Mouse (Mus musculus): ENCODE data around the gene Glp2r. TPM values are rescaled to one million over a fixed set of nuclear protein-coding genes. Genes with fewer than 3 reads are reported as not detected.

The Glp2r gene
- polyA plus RNA-seq, 1 experiment from 2014 or later = not detected

GRCm38 (mm10) chr11:67672140-67672539 lies 98.8 kb downstream of the Glp2r start:
- Histone ChIP-seq H3K9ac (no peak overlapping the region), H3K4me1 (peaks cover 13% of the 10 kb centered on the region; the same call in 1 of the 2 replicates), H3K4me2 (no peak overlapping the region), H3K36me3 (ENCODE audit: poor library complexity, severe bottlenecking) (no peaks in the 10 kb centered on the region), H3K27me3 (no peaks in the 10 kb centered on the region), H3K9me3 (replicated peaks) (no peaks in the 10 kb centered on the region), H3K4me3 (no peak overlapping the region), H3K27ac (no peak overlapping the region)
- no peak for ATAC-seq
- WGBS = 71% methylated on average over 5 of the region's 5 CpGs

DNA sequence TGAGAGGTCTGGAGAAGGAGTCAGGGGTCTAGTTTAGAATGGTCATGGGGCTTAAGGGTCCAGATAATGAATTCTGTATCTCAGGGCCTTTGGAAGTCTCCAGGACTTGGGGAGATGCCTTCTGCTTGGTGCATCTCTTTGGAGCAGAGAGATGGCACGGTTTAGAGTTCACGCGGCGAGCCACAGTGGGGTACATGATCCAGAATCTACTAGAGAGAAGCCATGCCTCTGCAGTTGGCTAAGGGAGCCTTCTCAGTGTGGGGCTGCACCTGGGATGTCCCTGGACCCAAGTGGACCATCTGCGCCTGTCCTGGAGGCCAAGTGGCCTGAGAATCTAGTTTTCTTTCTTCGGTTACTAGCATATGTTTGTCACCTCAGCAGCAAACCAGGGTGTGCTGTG lies 100.9 kb downstream of the Glp2r start:
- no peak overlapping the region for H3K27ac ChIP-seq
- no peaks in the 10 kb centered on the region for H3K27me3 ChIP-seq
- no peak overlapping the region for H3K4me2 ChIP-seq
- H3K4me3 ChIP-seq = no peak overlapping the region
- H3K36me3 ChIP-seq (ENCODE audit: poor library complexity, severe bottlenecking) = no peaks in the 10 kb centered on the region
- no peak for ATAC-seq
- WGBS = 95% methylated on average over 6 of the region's 6 CpGs
- no peaks in the 10 kb centered on the region for H3K9me3 ChIP-seq (replicated peaks)
- no peak overlapping the region for H3K9ac ChIP-seq
- H3K4me1 ChIP-seq = peaks cover 13% of the 10 kb centered on the region; the same call in 1 of the 2 replicates

- Histone ChIP-seq H3K4me2 (no peak overlapping the region), H3K9me3 (replicated peaks) (no peaks in the 10 kb centered on the region), H3K36me3 (ENCODE audit: poor library complexity, severe bottlenecking) (no peaks in the 10 kb centered on the region), H3K4me1 (peaks cover 13% of the 10 kb centered on the region; the same call in 1 of the 2 replicates), H3K4me3 (no peak overlapping the region), H3K27me3 (no peaks in the 10 kb centered on the region), H3K27ac (no peak overlapping the region), H3K9ac (no peak overlapping the region)
- 84% methylated on average over 3 of the region's 3 CpGs for WGBS
- ATAC-seq = no peak
Observed at GRCm38 (mm10) chr11:67668460-67669007, 102.4 kb downstream of the Glp2r start.

DNA sequence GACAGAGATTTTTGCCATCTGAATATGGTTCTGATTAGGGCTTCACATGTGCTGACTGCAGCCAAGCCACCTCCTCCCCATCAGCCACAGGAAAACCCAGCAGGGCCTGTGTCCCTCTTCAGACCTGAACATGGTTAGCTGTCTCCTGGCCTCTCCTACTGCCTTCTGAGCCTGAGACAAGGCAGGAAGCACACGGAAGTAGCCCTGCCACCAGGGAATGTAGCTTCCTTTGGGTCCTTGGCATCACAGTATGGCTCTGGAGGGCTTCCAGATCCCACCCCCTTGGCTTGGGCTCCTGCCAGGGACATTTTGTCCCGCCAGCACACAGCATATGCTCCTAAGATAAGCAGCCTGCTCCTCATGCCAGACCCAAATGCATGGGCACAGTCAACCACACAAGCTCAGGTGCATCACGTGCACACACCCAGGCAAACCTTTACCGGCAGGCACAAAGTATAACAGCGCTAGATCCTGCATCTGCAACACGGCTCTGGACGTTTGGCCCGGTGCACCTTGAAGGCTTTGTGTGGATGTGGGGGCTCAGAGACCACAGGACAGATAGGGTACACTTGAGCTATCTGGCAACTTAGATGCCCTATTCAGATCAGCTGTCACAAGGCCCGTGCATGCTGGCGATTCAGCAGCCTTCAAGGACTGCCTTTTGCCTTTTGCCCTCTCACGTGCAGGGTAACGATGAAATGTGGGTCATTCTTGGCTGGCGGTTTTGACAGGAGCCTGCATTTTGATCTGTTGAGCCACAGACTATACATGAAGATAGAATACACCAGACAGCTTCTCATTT lies 103.2 kb downstream of the Glp2r start:
- H3K36me3 ChIP-seq (ENCODE audit: poor library complexity, severe bottlenecking) = no peaks in the 10 kb centered on the region
- WGBS = 77% methylated on average over 13 of the region's 13 CpGs
- no peaks in the 10 kb centered on the region for H3K9me3 ChIP-seq (replicated peaks)
- no peak overlapping the region for H3K4me3 ChIP-seq
- H3K4me2 ChIP-seq = no peak overlapping the region
- ATAC-seq = peak; percentile 76
- H3K27me3 ChIP-seq = no peaks in the 10 kb centered on the region
- no peak overlapping the region; the same call in 1 of the 2 replicates for H3K27ac ChIP-seq
- H3K4me1 ChIP-seq = peaks cover 13% of the 10 kb centered on the region; the same call in 1 of the 2 replicates
- H3K9ac ChIP-seq = no peak overlapping the region

DNA sequence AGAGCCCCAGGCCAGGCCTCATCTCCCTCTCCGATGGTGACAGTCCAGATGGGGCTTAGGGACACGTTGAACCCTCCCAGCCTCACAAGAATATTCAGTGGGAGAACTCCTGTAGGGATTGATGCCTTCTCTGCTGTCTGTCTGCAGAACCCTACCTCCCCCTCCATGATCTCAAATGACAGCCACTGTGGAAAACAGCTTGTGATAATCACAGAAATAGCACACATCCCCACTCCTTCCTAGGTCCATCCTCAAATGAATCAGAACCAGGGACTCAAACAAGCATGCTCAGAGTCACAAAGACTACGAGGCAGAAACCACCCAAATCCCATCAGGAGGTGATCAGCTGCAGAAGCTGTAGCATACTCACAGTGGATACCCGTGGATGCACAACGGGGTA lies 104.8 kb downstream of the Glp2r start:
- peaks cover 13% of the 10 kb centered on the region; the same call in 1 of the 2 replicates for H3K4me1 ChIP-seq
- H3K4me2 ChIP-seq = no peak overlapping the region
- ATAC-seq = no peak
- H3K27me3 ChIP-seq = no peaks in the 10 kb centered on the region
- H3K27ac ChIP-seq = no peak overlapping the region
- no peaks in the 10 kb centered on the region for H3K36me3 ChIP-seq (ENCODE audit: poor library complexity, severe bottlenecking)
- H3K9me3 ChIP-seq (replicated peaks) = no peaks in the 10 kb centered on the region
- no peak overlapping the region for H3K9ac ChIP-seq
- WGBS = 79% methylated on average over 5 of the region's 5 CpGs
- no peak overlapping the region for H3K4me3 ChIP-seq

DNA sequence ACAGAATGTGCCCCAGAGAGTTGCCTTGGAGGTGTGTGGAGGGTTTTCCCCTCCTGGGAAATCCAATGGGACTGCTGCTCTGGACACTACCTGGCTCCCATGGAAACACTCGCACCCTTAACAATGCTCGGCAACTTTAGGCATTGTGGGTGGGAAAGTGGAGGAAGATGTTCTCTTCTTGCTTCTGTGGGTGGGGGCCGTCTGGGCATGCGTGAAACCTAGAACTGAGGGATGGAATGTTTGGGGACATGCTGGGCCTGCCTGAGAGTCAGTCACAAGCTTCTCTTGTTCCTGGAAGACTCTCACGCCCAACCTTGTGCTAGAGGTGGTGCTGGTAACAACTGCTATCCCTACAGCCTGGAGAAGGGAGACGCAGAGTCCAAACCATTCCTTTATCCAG lies 106.0 kb downstream of the Glp2r start:
- Histone ChIP-seq H3K9me3 (replicated peaks) (no peaks in the 10 kb centered on the region), H3K4me2 (no peak overlapping the region), H3K4me3 (no peak overlapping the region), H3K4me1 (peaks cover 13% of the 10 kb centered on the region; the same call in 1 of the 2 replicates), H3K9ac (no peak overlapping the region), H3K27me3 (no peaks in the 10 kb centered on the region), H3K27ac (no peak overlapping the region), H3K36me3 (ENCODE audit: poor library complexity, severe bottlenecking) (no peaks in the 10 kb centered on the region)
- 83% methylated on average over 6 of the region's 6 CpGs for WGBS
- ATAC-seq = no peak

GRCm38 (mm10) chr11:67664261-67664660 lies 106.7 kb downstream of the Glp2r start:
- Histone ChIP-seq H3K27ac (no peak overlapping the region), H3K4me3 (no peak overlapping the region), H3K4me1 (peaks cover 13% of the 10 kb centered on the region; the same call in 1 of the 2 replicates), H3K36me3 (ENCODE audit: poor library complexity, severe bottlenecking) (no peaks in the 10 kb centered on the region), H3K9ac (no peak overlapping the region), H3K4me2 (no peak overlapping the region), H3K9me3 (replicated peaks) (no peaks in the 10 kb centered on the region), H3K27me3 (no peaks in the 10 kb centered on the region)
- no peak for ATAC-seq
- 88% methylated on average over 3 of the region's 3 CpGs for WGBS

DNA sequence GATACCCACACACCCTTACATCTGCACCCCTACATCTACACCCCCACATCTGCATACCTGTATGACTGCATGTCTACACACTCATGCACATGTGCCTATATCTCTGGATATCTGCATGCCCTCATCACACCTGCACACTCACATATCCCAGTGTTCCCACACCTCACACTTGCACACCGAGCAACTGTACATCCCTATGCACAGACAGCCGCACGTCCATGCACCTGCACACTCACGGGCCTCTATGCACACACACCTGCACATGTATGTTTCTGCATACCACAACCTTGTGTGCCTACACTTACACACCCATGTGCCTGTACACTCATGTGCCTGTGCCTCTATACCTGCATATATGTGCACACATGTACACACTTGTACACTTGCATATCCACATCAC lies 107.5 kb downstream of the Glp2r start:
- H3K4me1 ChIP-seq = peaks cover 11% of the 10 kb centered on the region; the same call in 1 of the 2 replicates
- no peak overlapping the region for H3K4me3 ChIP-seq
- no peak for ATAC-seq
- no peak overlapping the region for H3K4me2 ChIP-seq
- no peaks in the 10 kb centered on the region for H3K27me3 ChIP-seq
- no peak overlapping the region for H3K9ac ChIP-seq
- H3K27ac ChIP-seq = no peak overlapping the region
- H3K9me3 ChIP-seq (replicated peaks) = no peaks in the 10 kb centered on the region
- no peaks in the 10 kb centered on the region for H3K36me3 ChIP-seq (ENCODE audit: poor library complexity, severe bottlenecking)
- 95% methylated on average over 4 of the region's 4 CpGs for WGBS

GRCm38 (mm10) chr11:67661465-67661864 lies 109.5 kb downstream of the Glp2r start:
- H3K27ac ChIP-seq = no peak overlapping the region
- H3K4me1 ChIP-seq = 0 out of 2 replicates have a peak, but pooled peaks cover 6% of the 10 kb centered on the region
- H3K9ac ChIP-seq = no peak overlapping the region
- no peaks in the 10 kb centered on the region for H3K36me3 ChIP-seq (ENCODE audit: poor library complexity, severe bottlenecking)
- no peak overlapping the region for H3K4me2 ChIP-seq
- WGBS = 93% methylated on average over 8 of the region's 8 CpGs
- ATAC-seq = no peak
- no peaks in the 10 kb centered on the region for H3K9me3 ChIP-seq (replicated peaks)
- no peaks in the 10 kb centered on the region for H3K27me3 ChIP-seq
- H3K4me3 ChIP-seq = no peak overlapping the region

DNA sequence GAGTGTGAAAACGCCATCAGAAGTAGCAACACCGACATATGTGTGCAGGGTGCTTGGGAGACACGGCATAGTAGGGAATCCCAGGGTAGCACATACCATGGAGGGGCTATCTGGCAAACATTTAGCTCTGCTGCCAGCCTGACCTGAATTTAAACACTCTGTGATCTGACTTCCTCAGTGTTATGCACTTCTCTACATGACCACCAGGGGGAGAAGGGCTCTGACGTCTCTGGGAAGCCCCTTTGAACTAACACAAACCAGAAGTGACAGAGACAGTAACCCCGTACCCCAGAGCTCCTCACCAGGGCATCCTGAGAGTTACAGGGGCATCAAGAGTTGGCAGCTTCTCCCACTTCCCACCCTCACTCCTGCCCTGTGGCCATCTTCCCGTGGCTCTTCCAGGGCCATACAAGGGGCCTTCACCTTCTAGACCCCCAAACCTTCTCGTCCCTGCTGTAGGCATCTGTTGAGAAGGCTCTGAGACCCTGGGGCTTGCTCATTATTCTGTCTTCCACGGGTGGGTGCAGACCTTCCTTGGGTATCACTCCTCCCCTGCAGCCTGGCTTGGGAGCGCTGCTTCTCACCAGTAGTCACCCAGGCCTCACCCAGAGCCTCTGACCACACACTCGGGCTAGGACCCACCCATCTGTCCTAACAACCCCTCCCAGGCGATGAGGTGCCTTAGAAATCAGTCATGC lies 113.1 kb downstream of the Glp2r start:
- Histone ChIP-seq H3K27me3 (no peaks in the 10 kb centered on the region), H3K9me3 (replicated peaks) (no peaks in the 10 kb centered on the region), H3K27ac (no peak overlapping the region), H3K4me2 (no peak overlapping the region), H3K4me3 (no peak overlapping the region), H3K9ac (peak overlapping the region; percentile 16; the same call in 1 of the 2 replicates), H3K36me3 (ENCODE audit: poor library complexity, severe bottlenecking) (no peaks in the 10 kb centered on the region), H3K4me1 (peaks cover 18% of the 10 kb centered on the region)
- ATAC-seq = peak; percentile 39; the same call in 1 of the 2 replicates
- 49% methylated on average over 11 of the region's 11 CpGs for WGBS

DNA sequence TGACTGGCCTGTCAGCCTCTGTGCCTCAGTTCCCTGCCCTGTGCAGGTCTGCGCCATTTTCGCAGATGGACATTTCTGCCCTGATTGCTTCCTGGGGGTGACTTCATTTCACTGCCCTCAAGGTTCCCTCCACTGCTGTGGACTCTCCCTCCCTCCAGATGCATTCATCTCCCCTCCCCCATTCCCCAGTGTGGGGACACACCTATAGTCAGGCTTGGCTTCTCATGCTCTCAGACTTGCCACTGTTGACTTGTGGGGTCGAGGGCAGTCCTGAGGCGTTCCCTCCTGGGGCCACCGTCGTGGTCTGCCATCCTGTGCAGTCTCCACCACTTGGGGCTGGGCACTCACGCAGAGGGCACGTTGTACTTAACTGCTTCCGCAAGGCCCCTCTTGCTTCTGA lies 114.1 kb downstream of the Glp2r start:
- Histone ChIP-seq H3K9me3 (replicated peaks) (no peaks in the 10 kb centered on the region), H3K27me3 (no peaks in the 10 kb centered on the region), H3K4me3 (no peak overlapping the region), H3K4me1 (peaks cover 28% of the 10 kb centered on the region), H3K36me3 (ENCODE audit: poor library complexity, severe bottlenecking) (no peaks in the 10 kb centered on the region), H3K4me2 (no peak overlapping the region), H3K27ac (no peak overlapping the region), H3K9ac (no peak overlapping the region)
- WGBS = 89% methylated on average over 9 of the region's 9 CpGs
- ATAC-seq = no peak

- Histone ChIP-seq H3K4me3 (no peak overlapping the region), H3K4me2 (no peak overlapping the region), H3K9me3 (replicated peaks) (no peaks in the 10 kb centered on the region), H3K36me3 (ENCODE audit: poor library complexity, severe bottlenecking) (no peaks in the 10 kb centered on the region), H3K27me3 (no peaks in the 10 kb centered on the region), H3K4me1 (peaks cover 29% of the 10 kb centered on the region), H3K27ac (no peak overlapping the region), H3K9ac (no peak overlapping the region)
- ATAC-seq = no peak
- WGBS = 87% methylated on average over 7 of the region's 7 CpGs
Observed at GRCm38 (mm10) chr11:67656366-67656765, 114.6 kb downstream of the Glp2r start.

All from forebrain, embryonic 13.5 days (tissue).